Mouse (Mus musculus) heart, postnatal 0 days (tissue): Measurements from ENCODE around the gene Mrtfb.

Source experiments
- CTCF ChIP-seq: IDR thresholded peaks from 2 replicates; pipeline ENCODE4 v1.5.1; 2016; ENCODE audit warnings: antibody characterized with exemption, control low read depth, low read depth
- EP300 ChIP-seq: IDR thresholded peaks from 2 replicates; pipeline ENCODE4 v1.6.1; 2016; ENCODE audit warnings: antibody characterized with exemption, low read depth

DNA sequence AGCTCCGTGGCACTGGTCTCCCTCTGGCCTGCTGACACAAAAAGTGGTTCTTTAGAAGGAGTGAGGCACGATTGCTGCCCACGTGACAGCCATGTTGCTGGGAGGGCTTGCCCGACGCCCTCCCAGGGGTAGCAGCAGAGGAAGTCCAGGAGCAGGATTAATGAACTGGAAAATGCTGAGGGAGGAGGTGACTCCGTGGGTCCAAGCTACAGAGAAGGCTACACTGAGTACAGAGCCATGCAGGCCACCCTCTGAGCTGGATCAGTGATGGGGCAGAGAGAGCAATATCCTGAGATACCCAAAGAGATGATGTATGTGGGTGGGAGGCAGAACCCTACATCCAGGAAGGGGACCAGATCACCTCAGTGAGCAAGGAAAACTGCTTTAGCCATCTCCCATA is 148.4 kb downstream of the Mrtfb start:
- no peak for TF ChIP-seq EP300
- TF ChIP-seq CTCF = no peak
